Mouse (Mus musculus) E14TG2a.4 (cell line): ENCODE data around the gene Dmpk.

Experiments
- CTCF ChIP-seq: conservative IDR thresholded peaks from 2 replicates; pipeline ENCODE4 v1.5.1; 2014; ENCODE audit warnings: low read length
- NANOG ChIP-seq: IDR thresholded peaks from 2 replicates; pipeline ENCODE4 v1.6.1; 2014; ENCODE audit warnings: borderline replicate concordance, low read length, mixed read lengths

DNA sequence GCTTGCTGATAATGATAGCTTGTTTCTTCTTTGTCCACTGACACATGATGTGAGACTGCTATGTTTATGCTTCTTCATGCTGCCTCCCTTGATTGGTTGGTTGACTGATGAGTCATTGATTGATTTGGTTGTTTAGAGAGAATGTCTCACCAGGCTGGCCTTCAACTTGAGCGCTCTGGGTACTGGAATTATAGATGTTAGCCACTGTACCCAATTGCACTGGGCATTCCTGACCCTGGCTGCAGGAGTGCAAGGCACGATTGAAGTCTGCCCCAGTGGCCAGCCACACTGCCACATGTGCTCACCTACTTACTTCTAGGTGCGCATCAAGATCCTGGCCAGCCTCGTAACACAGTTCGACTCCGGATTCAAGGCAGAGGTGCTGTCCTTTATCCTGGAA is 39.0 kb upstream of the Dmpk start:
- TF ChIP-seq CTCF (no peak), NANOG (no peak)
